Mouse (Mus musculus) ES-E14 (cell line): ENCODE data around the gene Mgrn1.

Source experiments
- CHD2 ChIP-seq: IDR thresholded peaks from 2 replicates; pipeline ENCODE4 v1.6.1; 2014; ENCODE audit warnings: mild to moderate bottlenecking, low read depth, low read length, inconsistent platforms
- HCFC1 ChIP-seq: IDR thresholded peaks from 2 replicates; pipeline ENCODE4 v1.6.1; 2012; ENCODE audit warnings: low read length, inconsistent platforms, borderline replicate concordance; ENCODE audit not compliant: insufficient read depth
- MAFK ChIP-seq: IDR thresholded peaks from 2 replicates; pipeline ENCODE4 v1.6.1; 2014; ENCODE audit warnings: mild to moderate bottlenecking, low read depth, low read length, inconsistent platforms; ENCODE audit not compliant: insufficient read depth
- ZC3H11A ChIP-seq: IDR thresholded peaks from 2 replicates; pipeline ENCODE4 v1.6.1; 2012; ENCODE audit warnings: low read depth, mild to moderate bottlenecking, inconsistent platforms, low read length, borderline replicate concordance

- TF ChIP-seq MAFK (no peak), CHD2 (no peak), ZC3H11A (no peak), HCFC1 (no peak)
Measured at GRCm38 (mm10) chr16:4932429-4932828, 46.4 kb downstream of the Mgrn1 start.
